Mouse (Mus musculus) frontal cortex, adult (tissue): ENCODE data around the gene Klhl22.
A peak's percentile ranks its signal among the peaks of the same experiment; 100 is the strongest.
"Not testable (repeated sequence)": the region's sequence is repeated elsewhere in the genome, so short reads cannot be mapped to it uniquely, and the experiment has no call there.

Source experiments
- ATAC-seq: cut with Nextera tagmentation; 2 replicates; pipeline ENCODE4 v1.9.2; 2017; ENCODE audit warnings: mild to moderate bottlenecking, moderate library complexity, mixed read lengths; ENCODE audit not compliant: low TSS enrichment

The Klhl22 gene

GRCm38 (mm10) chr16:17759344-17759773 lies at the start of gene Klhl22:
TSS of gene Klhl22 (plus strand) at chr16:17759618.
- peak; percentile 86 for ATAC-seq

GRCm38 (mm10) chr16:17717791-17718190 lies 41.6 kb upstream of the Klhl22 start:
- ATAC-seq = no peak

DNA sequence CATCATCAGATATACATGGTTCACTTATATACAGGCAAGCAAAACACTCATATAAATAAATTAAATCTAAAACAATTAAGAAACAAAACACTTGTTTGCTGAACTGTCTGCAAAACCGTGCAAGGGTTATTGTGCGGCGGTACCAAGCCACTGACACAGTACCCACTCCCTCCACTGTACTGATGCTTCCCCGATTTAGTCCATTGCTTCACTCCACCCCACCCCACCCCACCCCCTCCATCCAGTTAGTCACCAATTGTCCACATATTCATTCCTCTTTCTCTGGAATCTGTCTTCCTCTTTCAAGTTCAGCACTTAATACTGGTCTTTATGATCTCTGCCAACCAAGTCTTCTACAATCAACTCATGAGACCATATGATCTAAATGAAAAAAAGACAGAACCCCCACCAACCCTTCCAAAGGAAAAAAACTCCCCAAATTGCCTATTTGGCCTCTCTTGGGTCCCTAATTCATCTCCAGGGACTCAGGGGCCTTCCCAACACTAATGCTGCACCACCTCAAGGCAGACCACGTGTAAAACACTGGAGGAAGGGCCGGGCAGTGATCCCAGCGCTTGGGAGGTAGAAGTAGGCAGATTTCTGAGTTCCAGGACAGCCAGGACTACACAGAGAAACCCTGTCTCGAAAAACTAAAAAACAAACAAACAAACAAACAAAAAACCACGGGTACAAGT lies 38.2 kb upstream of the Klhl22 start:
- ATAC-seq = no peak

GRCm38 (mm10) chr16:17721822-17722460 lies 37.5 kb upstream of the Klhl22 start:
- peak; percentile 73 for ATAC-seq

DNA sequence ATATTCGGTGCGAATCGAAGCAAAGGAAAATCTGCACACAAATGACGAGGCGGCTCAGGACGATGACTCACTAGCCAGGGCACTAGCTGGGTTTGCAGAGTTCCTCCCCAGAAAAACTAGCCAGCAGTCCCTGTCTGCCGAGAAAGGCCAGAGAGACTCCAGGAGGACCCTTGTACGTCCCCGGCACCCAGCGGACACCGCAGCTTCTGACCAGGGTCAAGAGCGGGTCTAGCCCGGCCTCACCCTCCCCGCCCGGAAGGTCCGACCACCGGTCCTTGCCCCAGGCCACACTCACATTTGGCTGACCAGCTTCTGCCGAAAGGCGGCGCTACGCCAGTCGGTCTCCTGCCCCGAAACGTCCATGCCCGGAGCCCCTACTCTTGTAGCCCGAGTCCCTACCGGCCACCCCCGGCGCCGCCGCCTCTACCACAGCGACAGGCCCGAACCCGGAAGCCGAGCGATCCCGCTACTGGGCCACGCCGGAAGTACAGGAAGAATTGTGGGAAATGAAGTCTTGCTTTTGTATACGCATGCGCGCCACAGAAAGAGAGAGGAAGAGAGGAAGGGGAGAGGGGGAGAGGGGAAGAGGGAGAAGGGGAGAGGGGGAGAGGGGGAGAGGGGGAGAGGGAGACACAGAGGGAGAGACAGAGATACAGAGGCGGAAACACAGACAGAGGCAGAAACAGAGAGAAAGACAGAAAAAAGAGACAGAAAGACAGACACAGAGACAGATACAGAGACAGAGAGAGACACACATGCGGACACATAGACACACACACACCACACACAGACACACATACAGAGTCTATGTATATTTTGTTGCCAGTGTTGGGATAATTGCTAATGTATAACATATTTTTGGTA lies 36.7 kb upstream of the Klhl22 start:
- ATAC-seq = peak; percentile 94

- ATAC-seq = no peak
Observed at GRCm38 (mm10) chr16:17723325-17723626, 36.1 kb upstream of the Klhl22 start.

- ATAC-seq = no peak
Observed at GRCm38 (mm10) chr16:17724448-17724847, 35.0 kb upstream of the Klhl22 start.

- ATAC-seq = peak; percentile 65; the same call in 1 of the 2 replicates
Observed at GRCm38 (mm10) chr16:17727179-17727861, 32.1 kb upstream of the Klhl22 start.

- ATAC-seq = no peak
Observed at GRCm38 (mm10) chr16:17729974-17730373, 29.4 kb upstream of the Klhl22 start.

- ATAC-seq = no peak
Observed at GRCm38 (mm10) chr16:17732021-17732420, 27.4 kb upstream of the Klhl22 start.

DNA sequence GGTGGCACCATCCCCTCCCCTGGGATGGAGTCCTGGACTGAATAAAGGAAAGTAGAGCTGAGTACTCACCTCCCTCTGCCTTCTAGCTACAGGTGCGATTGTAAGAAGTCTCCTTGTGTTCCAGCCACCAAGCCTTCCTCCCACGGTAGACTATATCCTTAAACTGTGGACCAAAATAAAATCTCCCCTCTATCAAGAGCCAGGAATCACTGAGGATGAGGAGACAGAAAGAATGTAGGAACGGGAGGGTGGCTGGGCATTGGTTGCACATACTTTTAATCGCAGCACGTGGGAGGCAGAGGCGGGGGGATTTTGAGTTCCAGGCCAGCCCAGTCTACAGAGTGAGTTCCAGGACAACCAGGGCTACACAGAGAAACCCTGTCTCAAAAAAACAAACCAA lies 27.0 kb upstream of the Klhl22 start:
- no peak for ATAC-seq

GRCm38 (mm10) chr16:17732841-17733340 lies 26.5 kb upstream of the Klhl22 start, which contains the start of gene Med15:
TSS of gene Med15 (minus strand) at chr16:17732891.
- no peak for ATAC-seq

DNA sequence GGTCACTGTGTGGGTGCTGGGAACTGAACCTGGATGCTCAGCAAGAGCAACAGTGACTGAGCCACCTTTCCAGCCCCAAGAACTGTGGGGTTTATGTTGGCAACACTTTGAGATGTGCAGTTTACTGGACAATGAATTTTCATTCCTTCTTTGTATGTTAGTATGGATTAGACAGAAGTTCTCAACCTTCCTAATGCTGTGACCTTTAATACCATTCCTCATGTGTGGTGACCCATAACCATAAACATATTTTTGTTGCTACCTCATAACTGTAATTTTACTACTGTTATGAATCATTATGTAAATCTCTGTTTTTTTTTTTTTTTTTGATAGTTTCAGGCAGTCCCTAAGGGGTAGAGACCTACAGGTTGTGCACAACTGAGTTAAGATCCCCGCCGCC lies 25.8 kb upstream of the Klhl22 start:
- ATAC-seq = no peak

- ATAC-seq = not testable (repeated sequence)
Observed at GRCm38 (mm10) chr16:17734872-17735271, 24.5 kb upstream of the Klhl22 start.

GRCm38 (mm10) chr16:17736156-17736555 lies 23.3 kb upstream of the Klhl22 start:
- no peak for ATAC-seq

DNA sequence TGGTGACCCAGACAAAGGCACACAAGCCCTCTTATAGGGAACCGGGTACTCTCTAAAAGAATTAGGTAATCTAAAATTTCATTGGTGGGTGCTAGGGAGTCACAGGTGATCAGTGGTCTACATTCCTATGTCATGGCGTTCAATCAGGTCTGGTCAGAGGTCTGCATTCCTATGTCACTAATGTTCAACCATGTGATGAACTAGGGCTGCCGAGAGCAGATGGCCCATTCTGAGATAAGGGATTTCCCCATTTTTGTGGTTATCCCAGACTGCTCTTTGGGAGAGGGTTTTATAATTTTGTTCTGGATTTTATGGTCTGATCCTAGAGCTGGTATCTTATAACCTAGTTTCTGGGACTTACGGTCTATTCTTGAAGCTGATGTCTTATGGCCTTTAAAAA lies 19.3 kb upstream of the Klhl22 start:
- ATAC-seq = no peak

DNA sequence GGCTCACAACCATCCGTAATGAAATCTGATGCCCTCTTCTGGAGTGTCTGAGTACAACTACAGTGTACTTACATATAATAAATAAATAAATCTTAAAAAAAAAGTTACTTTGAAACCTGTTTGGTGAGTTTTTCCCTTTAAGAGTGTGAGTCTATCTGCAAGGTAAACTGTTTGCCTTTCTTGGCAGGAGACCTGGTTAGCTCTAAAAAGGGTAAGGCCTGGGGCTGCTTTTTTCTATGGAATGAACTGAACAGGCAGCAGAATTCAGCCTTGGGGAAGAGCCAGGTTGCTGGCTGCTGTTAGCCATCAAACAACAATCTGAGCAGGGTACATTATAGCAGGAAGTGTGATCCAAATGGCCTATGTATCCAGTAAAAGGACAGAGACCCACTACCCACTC lies 16.6 kb upstream of the Klhl22 start:
- no peak for ATAC-seq

DNA sequence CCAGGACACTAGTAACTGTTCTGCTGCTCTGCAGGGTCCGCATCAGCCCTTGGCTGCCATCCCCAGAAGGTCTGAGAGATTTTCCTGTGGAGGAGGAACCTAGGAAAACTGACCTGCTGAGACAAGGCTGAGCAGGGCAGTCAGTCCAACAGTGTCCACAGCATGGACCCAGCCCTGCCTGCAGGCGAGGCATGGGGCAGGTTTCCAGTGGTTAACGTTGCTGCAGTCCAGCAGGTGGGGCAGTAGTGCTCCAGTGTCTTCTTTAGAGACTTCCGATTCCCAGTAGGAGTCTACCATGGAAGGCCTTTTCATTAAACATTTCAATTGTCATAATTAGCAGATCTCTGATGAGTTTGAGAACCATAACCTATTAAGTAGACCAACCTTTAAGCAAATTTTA lies 16.1 kb upstream of the Klhl22 start:
- no peak for ATAC-seq

- ATAC-seq = no peak
Observed at GRCm38 (mm10) chr16:17744536-17744935, 14.9 kb upstream of the Klhl22 start.

DNA sequence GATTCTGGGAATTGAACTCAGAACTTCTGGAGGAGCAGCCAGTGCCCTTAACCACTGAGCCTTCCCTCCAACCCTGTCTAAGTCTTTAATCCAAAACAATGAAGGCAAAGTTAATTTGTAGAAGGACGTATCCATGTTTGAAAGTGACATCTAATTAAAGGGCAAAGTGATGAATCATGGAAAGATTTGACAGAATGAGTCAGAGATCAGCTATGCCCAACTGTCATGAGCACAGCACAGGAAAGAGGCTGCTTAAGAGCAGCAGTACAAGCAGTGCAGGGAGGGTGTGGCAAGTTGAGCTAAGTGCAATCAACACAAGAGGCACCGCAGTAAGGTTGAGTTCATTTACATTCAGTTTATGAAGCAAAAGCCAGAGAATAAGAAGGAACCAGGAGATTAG lies 14.4 kb upstream of the Klhl22 start:
- no peak for ATAC-seq

GRCm38 (mm10) chr16:17753001-17753400 lies 6.4 kb upstream of the Klhl22 start:
- no peak for ATAC-seq

GRCm38 (mm10) chr16:17753686-17754085 lies 5.7 kb upstream of the Klhl22 start:
- ATAC-seq = no peak
